Mouse (Mus musculus) erythroblast, embryonic 14.5 days (primary cell): Measurements from ENCODE around the gene Capn5. TPM values are rescaled to one million over a fixed set of nuclear protein-coding genes. Genes with fewer than 3 reads are reported as not detected.

Source experiments
- H3K27me3 ChIP-seq: 2 replicates; pipeline ENCODE4 v1.6.1; 2012; ENCODE audit warnings: inconsistent platforms; ENCODE audit not compliant: control insufficient read depth
- H3K36me3 ChIP-seq: 2 replicates; pipeline ENCODE4 v1.6.1; 2012; ENCODE audit warnings: mild to moderate bottlenecking, inconsistent platforms; ENCODE audit not compliant: control insufficient read depth
- H3K4me1 ChIP-seq: 2 replicates; pipeline ENCODE4 v1.6.1; 2012; ENCODE audit warnings: inconsistent platforms; ENCODE audit not compliant: control insufficient read depth
- H3K4me3 ChIP-seq: replicated peaks from 2 replicates; pipeline ENCODE3; 2012; ENCODE audit warnings: moderate library complexity, mild to moderate bottlenecking, inconsistent platforms
- H3K9me3 ChIP-seq: 2 replicates; pipeline ENCODE4 v1.6.1; 2012; ENCODE audit warnings: low read length, inconsistent platforms, mixed read lengths; ENCODE audit not compliant: control insufficient read depth
- GATA1 ChIP-seq: IDR thresholded peaks from 2 replicates; pipeline ENCODE4 v1.6.1; 2012; ENCODE audit warnings: low read length, inconsistent platforms, mixed read lengths
- TAL1 ChIP-seq: IDR thresholded peaks from 3 replicates; pipeline ENCODE4 v1.6.1; 2012; ENCODE audit warnings: low read length, inconsistent platforms, mixed read lengths
- polyA plus RNA-seq: library from polyadenylated mRNA; stranded (reverse); fragments of >175 nt; gene quantifications from 2 replicates; pipeline ENCODE4 v1.2.3, GENCODE M21; 2012

Gene Capn5
- 6.8 and 7.1 TPM in 2 replicates for polyA plus RNA-seq

GRCm38 (mm10) chr7:98177929-98178559, at the start of gene Capn5:
Capn5 (minus strand) TSS chr7:98178274.
- TF ChIP-seq GATA1 = no peak
- TF ChIP-seq TAL1 = no peak
- H3K36me3 ChIP-seq = peaks cover 31% of the 10 kb centered on the region
- no peaks in the 10 kb centered on the region for H3K27me3 ChIP-seq
- H3K4me3 ChIP-seq = peak within 1 kb of the TSS; percentile 85
- H3K9me3 ChIP-seq = no peaks in the 10 kb centered on the region
- peaks cover 68% of the 10 kb centered on the region for H3K4me1 ChIP-seq

- TF ChIP-seq GATA1 (no peak), TAL1 (no peak)
- Histone ChIP-seq H3K9me3 (no peaks in the 10 kb centered on the region), H3K4me3 (no peak overlapping the region), H3K4me1 (no peaks in the 10 kb centered on the region), H3K36me3 (peaks cover 26% of the 10 kb centered on the region), H3K27me3 (no peaks in the 10 kb centered on the region)
Observed at GRCm38 (mm10) chr7:98223796-98224195, 45.7 kb upstream of the Capn5 start.

- Histone ChIP-seq H3K9me3 (no peaks in the 10 kb centered on the region), H3K4me3 (no peak overlapping the region), H3K27me3 (no peaks in the 10 kb centered on the region), H3K4me1 (no peaks in the 10 kb centered on the region), H3K36me3 (peaks cover 31% of the 10 kb centered on the region)
- no peak for TF ChIP-seq TAL1
- no peak for TF ChIP-seq GATA1
Observed at GRCm38 (mm10) chr7:98216713-98217112, 38.6 kb upstream of the Capn5 start.

- Histone ChIP-seq H3K36me3 (no peaks in the 10 kb centered on the region), H3K4me3 (no peak overlapping the region), H3K4me1 (no peaks in the 10 kb centered on the region), H3K9me3 (no peaks in the 10 kb centered on the region), H3K27me3 (peaks cover 7% of the 10 kb centered on the region)
- TF ChIP-seq TAL1 = no peak
- no peak for TF ChIP-seq GATA1
Observed at GRCm38 (mm10) chr7:98202946-98203345, 24.9 kb upstream of the Capn5 start.

GRCm38 (mm10) chr7:98201493-98202028, 23.5 kb upstream of the Capn5 start:
- Histone ChIP-seq H3K9me3 (no peaks in the 10 kb centered on the region), H3K27me3 (peaks cover 18% of the 10 kb centered on the region), H3K4me1 (no peaks in the 10 kb centered on the region), H3K36me3 (no peaks in the 10 kb centered on the region), H3K4me3 (no peak overlapping the region)
- TF ChIP-seq TAL1 (no peak), GATA1 (no peak)

GRCm38 (mm10) chr7:98200396-98200795, 22.3 kb upstream of the Capn5 start:
- no peak overlapping the region for H3K4me3 ChIP-seq
- H3K36me3 ChIP-seq = no peaks in the 10 kb centered on the region
- H3K27me3 ChIP-seq = peaks cover 30% of the 10 kb centered on the region
- H3K9me3 ChIP-seq = no peaks in the 10 kb centered on the region
- no peaks in the 10 kb centered on the region for H3K4me1 ChIP-seq
- TF ChIP-seq GATA1 = no peak
- no peak for TF ChIP-seq TAL1

GRCm38 (mm10) chr7:98199381-98199780, 21.3 kb upstream of the Capn5 start, which contains the start of gene B3gnt6:
B3gnt6 (minus strand) TSS chr7:98199481.
- peaks cover under 1% of the 10 kb centered on the region for H3K4me1 ChIP-seq
- H3K4me3 ChIP-seq = no peak within 1 kb of the TSS
- no peak for TF ChIP-seq GATA1
- TF ChIP-seq TAL1 = no peak
- peaks cover under 1% of the 10 kb centered on the region; the same call in 1 of the 2 replicates for H3K9me3 ChIP-seq
- H3K36me3 ChIP-seq = no peaks in the 10 kb centered on the region
- peaks cover 40% of the 10 kb centered on the region for H3K27me3 ChIP-seq

- TF ChIP-seq TAL1 (no peak), GATA1 (no peak)
- peaks cover 70% of the 10 kb centered on the region for H3K27me3 ChIP-seq
Observed at GRCm38 (mm10) chr7:98195151-98195801, 17.2 kb upstream of the Capn5 start.

GRCm38 (mm10) chr7:98194026-98194792, 16.1 kb upstream of the Capn5 start:
- no peak for TF ChIP-seq TAL1
- TF ChIP-seq GATA1 = no peak
- peaks cover 23% of the 10 kb centered on the region for H3K4me1 ChIP-seq
- no peaks in the 10 kb centered on the region for H3K36me3 ChIP-seq
- H3K9me3 ChIP-seq = peaks cover 13% of the 10 kb centered on the region; the same call in 1 of the 2 replicates
- H3K27me3 ChIP-seq = peaks cover 70% of the 10 kb centered on the region
- no peak overlapping the region for H3K4me3 ChIP-seq

More at GRCm38 (mm10) chr7:98195151-98195801, 17.2 kb upstream of the Capn5 start:
- Histone ChIP-seq H3K4me1 (peaks cover 13% of the 10 kb centered on the region), H3K9me3 (peaks cover 13% of the 10 kb centered on the region; the same call in 1 of the 2 replicates), H3K4me3 (no peak overlapping the region), H3K36me3 (no peaks in the 10 kb centered on the region)
